Mouse (Mus musculus): Measurements from ENCODE around the gene Gm14226. TPM values are rescaled to one million over a fixed set of nuclear protein-coding genes. Genes with fewer than 3 reads are reported as not detected.

The Gm14226 gene
- total RNA-seq, 2 experiments from 2014 or later = 2.1 to 6.0 TPM

Other genes with a start within 250 kb of the Gm14226 start
- gene Gm14214, start 248.2 kb upstream of the Gm14226 start, total RNA-seq (2021) = not detected
- 100 to 1,000 TPM; 190 to 194 TPM for gene Raly, start 227.2 kb upstream of the Gm14226 start, total RNA-seq (2021)
- not detected for gene a, start 226.9 kb upstream of the Gm14226 start, total RNA-seq (2021)
- 100 to 1,000 TPM; 117 to 152 TPM for gene Eif2s2, start 125.3 kb upstream of the Gm14226 start, total RNA-seq (2021)
- 10 to 100 TPM; 30.9 to 36.0 TPM for gene Ahcy, start 56.2 kb downstream of the Gm14226 start, total RNA-seq (2021)
- 10 to 100 TPM; 44.8 to 48.0 TPM for gene Itch, start 115.2 kb downstream of the Gm14226 start, total RNA-seq (2021)
- gene Dynlrb1, start 218.3 kb downstream of the Gm14226 start, total RNA-seq (2021) = 100 to 1,000 TPM; 276 to 369 TPM

All from adrenal gland, adult 18-20 months (tissue).